Mouse (Mus musculus): ENCODE measurements at regions not wholly inside any gene's neighbourhood (a gene's known extent, or its start where the extent isn't known, plus 50 kb on each side); places are given as distances from the start of the nearest gene placed in this dataset.

DNA sequence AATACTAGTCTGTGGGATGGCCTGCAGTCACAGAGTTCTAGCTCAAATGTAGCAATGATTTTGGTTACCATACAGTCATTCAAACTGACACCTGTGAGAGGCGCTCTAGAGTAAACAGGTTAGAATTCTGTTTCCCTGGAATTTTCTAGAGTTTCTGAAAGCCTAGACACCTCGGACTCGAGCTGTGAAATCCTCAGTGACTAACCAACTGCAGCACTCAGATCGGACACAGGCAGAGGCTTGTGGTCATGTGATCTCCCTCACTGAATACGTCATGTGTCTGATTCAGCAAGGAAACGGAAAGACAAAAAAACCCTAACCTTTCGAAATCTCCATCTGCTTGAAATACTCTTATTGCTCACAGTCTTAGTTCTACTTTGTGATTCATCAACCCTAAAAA is 68.4 kb downstream of the A730009L09Rik start:
- TF ChIP-seq CTCF (conservative IDR thresholded peaks at IDR 0.05; ENCODE audit: low read length) (no peak), NANOG (IDR thresholded peaks at IDR 0.05; ENCODE audit: borderline replicate concordance, low read length) (no peak)

Measured in E14TG2a.4 (cell line).